Mouse (Mus musculus): Measurements from ENCODE around the gene Spata9. TPM values are rescaled to one million over a fixed set of nuclear protein-coding genes. Genes with fewer than 3 reads are reported as not detected.

Gene Spata9
- total and polyA plus RNA-seq, 3 experiments: not detected

DNA sequence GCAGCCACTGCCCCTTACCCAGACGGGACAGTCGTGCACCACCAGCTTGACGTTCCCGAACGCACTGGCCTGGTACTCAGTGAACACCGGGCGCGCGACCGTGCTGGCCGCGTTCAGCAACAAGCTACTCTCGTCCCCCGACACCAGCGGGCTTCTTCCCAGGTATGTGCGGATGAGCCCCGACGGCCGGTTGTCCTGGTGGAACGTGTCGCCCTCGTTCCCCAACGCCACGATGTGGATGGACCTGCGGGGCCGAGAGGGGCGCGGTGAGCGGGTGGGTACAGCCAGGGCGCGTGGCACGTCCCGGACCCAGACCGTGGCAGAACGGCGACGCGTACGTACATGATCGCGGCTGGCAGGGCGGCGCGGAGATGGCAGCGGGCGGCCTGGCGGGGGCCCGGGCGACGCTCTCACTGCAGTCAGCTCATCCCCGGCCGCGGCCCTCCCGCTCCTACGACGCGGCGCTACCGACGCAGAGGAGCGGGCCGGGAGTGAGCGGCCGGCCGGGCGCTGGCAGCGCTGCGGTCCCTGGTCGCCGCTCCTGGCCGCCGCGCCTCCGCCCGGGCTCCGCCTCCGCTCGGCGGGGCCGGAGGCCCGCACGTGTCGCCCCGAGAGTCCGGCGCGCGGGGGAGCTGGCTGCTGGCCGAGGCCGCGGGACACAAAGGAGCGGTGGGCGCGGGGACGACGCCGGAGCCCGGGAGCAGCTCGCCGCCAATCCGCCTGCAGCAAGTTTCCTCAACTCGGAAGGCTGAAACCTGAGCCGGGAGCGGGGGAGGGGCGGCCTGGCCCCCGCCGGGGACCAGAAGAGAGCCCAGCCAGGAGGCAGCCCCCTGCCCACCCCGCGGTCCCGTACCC is 23.5 kb upstream of the Spata9 start, which contains the start of gene Rhobtb3:
Gene Rhobtb3 (minus strand): TSS at position 737 of the 855 bp plus-strand sequence.
- TF ChIP-seq EP300 (IDR thresholded peaks at IDR 0.05; ENCODE audit: insufficient read depth, low read depth, low read length) (no peak), CTCF (IDR thresholded peaks at IDR 0.05) (no peak), POLR2A (IDR thresholded peaks at IDR 0.05; ENCODE audit: insufficient read depth, low read depth, low read length) (no peak)
- intact Hi-C loops (cut with DNase I): loop anchor here (1.0 to 5.0 kb wide), 4 partner anchors 75 to 236 kb away; partner anchors contain the start of genes Arsk, Ell2, Gpr150 and Rfesd
- no peaks in the 10 kb centered on the region for H3K27me3 ChIP-seq (ENCODE audit: control insufficient read depth, insufficient read depth, low read length)

DNA sequence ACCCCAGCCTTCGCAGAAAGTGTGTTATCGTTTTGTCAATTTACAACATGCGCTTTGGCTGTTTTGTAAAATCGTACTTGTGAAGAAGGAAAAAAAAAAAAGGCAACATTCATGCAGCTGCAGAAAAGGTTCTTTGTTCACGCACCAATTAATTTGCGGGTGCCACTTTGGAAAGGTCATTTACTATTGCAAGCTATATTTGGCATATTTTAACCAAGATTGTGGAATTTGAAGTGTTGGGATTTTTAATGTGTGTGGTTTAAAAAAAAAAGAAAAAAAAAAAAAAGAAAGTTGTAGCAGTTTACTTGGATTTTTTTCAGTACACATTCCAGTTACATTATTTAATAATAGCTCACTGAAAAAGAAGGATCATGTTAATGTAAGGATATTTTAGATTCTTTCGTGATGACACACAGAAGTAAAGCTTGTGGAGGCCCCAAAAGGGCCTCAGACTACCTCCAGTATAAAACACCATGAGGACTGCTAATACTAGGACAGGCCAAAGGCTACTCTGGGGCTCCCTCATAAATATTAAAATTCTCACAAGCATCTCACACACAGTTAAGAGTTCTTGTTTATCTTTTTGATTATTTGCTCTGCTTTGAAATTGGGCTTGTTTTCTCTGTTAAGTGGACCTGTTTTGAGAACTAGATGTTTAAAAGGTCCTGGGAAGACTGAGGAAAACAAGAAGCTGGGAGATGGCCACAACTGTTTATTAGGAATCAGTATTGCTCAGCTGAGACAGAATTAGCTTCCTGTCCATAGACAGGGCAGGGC is 22.7 kb upstream of the Spata9 start:
- peak overlapping the region; percentile 71 for H3K9ac ChIP-seq (ENCODE audit: low read depth, low read length)
- H3K4me1 ChIP-seq (ENCODE audit: control insufficient read depth, insufficient read depth, low read length): peaks cover 3% of the 10 kb centered on the region
- peaks cover 3% of the 10 kb centered on the region for H3K36me3 ChIP-seq (ENCODE audit: control insufficient read depth, insufficient read depth, low read length)
- no peak for DNase-seq
- H3K4me3 ChIP-seq: peak overlapping the region; percentile 80
- 9% methylated on average over 7 of the region's 7 CpGs for WGBS
- no peaks in the 10 kb centered on the region for H3K79me2 ChIP-seq (replicated peaks; ENCODE audit: control insufficient read depth, insufficient read depth, low read length)
- H3K27me3 ChIP-seq (ENCODE audit: control insufficient read depth, insufficient read depth, low read length): no peaks in the 10 kb centered on the region
- intact Hi-C loops (cut with DNase I): loop anchor here (5.0 kb wide), 3 partner anchors 113 to 237 kb away; partner anchors contain the start of genes Arsk, Ell2, Gpr150 and Ttc37
- H3K27ac ChIP-seq: peak overlapping the region; percentile 81
- TF ChIP-seq CTCF (IDR thresholded peaks at IDR 0.05): no peak
- TF ChIP-seq EP300 (IDR thresholded peaks at IDR 0.05; ENCODE audit: insufficient read depth, low read depth, low read length): no peak

More for the DNA sequence above, 23.5 kb upstream of the Spata9 start, which contains the start of gene Rhobtb3:
- H3K4me1 ChIP-seq (ENCODE audit: control insufficient read depth, insufficient read depth, low read length): peaks cover 3% of the 10 kb centered on the region
- H3K36me3 ChIP-seq (ENCODE audit: control insufficient read depth, insufficient read depth, low read length): peaks cover 3% of the 10 kb centered on the region
- no peaks in the 10 kb centered on the region for H3K79me2 ChIP-seq (replicated peaks; ENCODE audit: control insufficient read depth, insufficient read depth, low read length)
- H3K4me3 ChIP-seq: peak within 1 kb of the TSS; percentile 80
- peak within 1 kb of the TSS; percentile 71 for H3K9ac ChIP-seq (ENCODE audit: low read depth, low read length)
- WGBS: under 1% methylated on average over 110 of the region's 110 CpGs
- peak; percentile 85 for DNase-seq
- peak within 1 kb of the TSS; percentile 81 for H3K27ac ChIP-seq

DNA sequence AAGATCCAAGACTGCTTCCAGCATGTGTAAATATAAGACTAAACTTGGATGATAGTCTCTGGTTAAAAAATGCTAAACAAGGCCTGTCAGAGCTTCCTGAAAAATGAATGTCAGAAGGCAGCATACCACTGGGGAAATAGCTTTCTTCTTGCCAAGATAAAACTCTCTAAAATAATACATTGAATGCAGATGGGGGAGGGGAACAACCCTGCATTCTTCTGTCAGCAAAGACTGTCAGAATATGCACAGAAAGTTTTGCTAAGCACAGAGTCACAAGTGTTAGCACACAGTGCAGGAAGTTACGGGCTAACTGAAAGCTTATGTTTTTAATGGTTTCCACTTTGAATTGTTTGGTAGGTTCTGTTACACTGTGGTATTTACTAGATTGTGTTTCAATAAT is 16.7 kb upstream of the Spata9 start:
- no peak overlapping the region for H3K9ac ChIP-seq (ENCODE audit: low read depth, low read length)
- H3K27ac ChIP-seq: no peak overlapping the region
- no peak for DNase-seq
- no peak for TF ChIP-seq EP300 (IDR thresholded peaks at IDR 0.05; ENCODE audit: insufficient read depth, low read depth, low read length)
- TF ChIP-seq POLR2A (IDR thresholded peaks at IDR 0.05; ENCODE audit: insufficient read depth, low read depth, low read length): no peak
- no peak for TF ChIP-seq CTCF (IDR thresholded peaks at IDR 0.05)
- H3K36me3 ChIP-seq (ENCODE audit: control insufficient read depth, insufficient read depth, low read length): no peaks in the 10 kb centered on the region
- WGBS: 75% methylated on average over 1 of the region's 1 CpGs
- no peaks in the 10 kb centered on the region for H3K79me2 ChIP-seq (replicated peaks; ENCODE audit: control insufficient read depth, insufficient read depth, low read length)
- intact Hi-C loops (cut with DNase I): no loop called here
- H3K27me3 ChIP-seq (ENCODE audit: control insufficient read depth, insufficient read depth, low read length): no peaks in the 10 kb centered on the region
- H3K4me3 ChIP-seq: no peak overlapping the region
- H3K4me1 ChIP-seq (ENCODE audit: control insufficient read depth, insufficient read depth, low read length): no peaks in the 10 kb centered on the region

DNA sequence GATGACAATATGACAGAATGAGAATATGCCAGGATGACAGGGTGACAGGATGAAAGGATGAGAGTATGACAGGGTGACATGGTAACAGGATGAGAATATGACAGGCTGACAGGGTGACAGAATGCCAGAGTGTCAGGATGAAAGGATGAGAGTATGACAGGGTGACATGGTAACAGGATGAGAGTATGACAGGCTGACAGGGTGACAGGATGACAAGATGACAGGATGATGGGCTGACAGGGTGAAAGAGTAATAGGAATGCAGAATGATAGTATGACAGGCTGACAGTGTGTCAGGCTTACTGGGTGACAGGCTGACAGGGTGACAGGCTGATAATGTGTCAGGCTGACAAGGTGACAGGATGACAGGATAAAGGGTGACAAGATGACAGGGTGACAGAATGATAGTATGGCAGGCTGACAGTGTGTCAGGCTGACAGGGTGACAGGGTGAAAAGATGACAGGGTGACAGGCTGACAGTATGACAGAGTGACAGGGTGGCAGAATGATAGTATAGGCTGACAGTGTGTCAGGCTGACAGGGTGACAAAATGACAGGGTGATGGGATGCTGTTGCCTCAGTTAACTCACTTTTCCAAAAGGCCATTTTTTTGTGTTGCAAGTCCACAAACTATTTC is 11.5 kb upstream of the Spata9 start:
- no peak overlapping the region for H3K4me3 ChIP-seq
- intact Hi-C loops (cut with DNase I): no loop called here
- DNase-seq: no peak
- TF ChIP-seq EP300 (IDR thresholded peaks at IDR 0.05; ENCODE audit: insufficient read depth, low read depth, low read length): no peak
- no peak for TF ChIP-seq CTCF (IDR thresholded peaks at IDR 0.05)
- TF ChIP-seq POLR2A (IDR thresholded peaks at IDR 0.05; ENCODE audit: insufficient read depth, low read depth, low read length): no peak
- H3K36me3 ChIP-seq (ENCODE audit: control insufficient read depth, insufficient read depth, low read length): no peaks in the 10 kb centered on the region
- H3K4me1 ChIP-seq (ENCODE audit: control insufficient read depth, insufficient read depth, low read length): no peaks in the 10 kb centered on the region
- H3K27me3 ChIP-seq (ENCODE audit: control insufficient read depth, insufficient read depth, low read length): no peaks in the 10 kb centered on the region
- no peak overlapping the region for H3K27ac ChIP-seq
- H3K9ac ChIP-seq (ENCODE audit: low read depth, low read length): no peak overlapping the region
- H3K79me2 ChIP-seq (replicated peaks; ENCODE audit: control insufficient read depth, insufficient read depth, low read length): no peaks in the 10 kb centered on the region

DNA sequence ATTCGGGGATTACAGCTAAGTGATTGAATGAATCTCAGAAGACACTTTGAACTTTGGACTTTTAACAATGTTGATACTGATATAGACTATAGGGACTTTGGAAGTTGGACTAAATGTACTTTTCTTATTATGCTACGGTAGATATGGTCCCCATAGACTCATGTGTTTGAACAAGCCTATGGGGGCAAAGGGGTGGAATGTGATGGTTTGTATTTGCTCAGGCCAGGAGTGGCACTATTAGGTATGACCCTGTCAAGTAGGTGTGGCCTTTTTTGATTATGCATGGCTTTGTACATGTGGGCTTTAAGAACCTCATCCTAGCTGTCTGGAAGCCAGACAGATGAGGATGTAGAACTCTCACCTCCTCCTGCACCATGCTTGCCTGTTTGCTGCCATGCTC is 7.5 kb downstream of the Spata9 start:
- no peaks in the 10 kb centered on the region for H3K27me3 ChIP-seq (ENCODE audit: control insufficient read depth, insufficient read depth, low read length)
- H3K4me3 ChIP-seq: no peak overlapping the region
- no peaks in the 10 kb centered on the region for H3K79me2 ChIP-seq (replicated peaks; ENCODE audit: control insufficient read depth, insufficient read depth, low read length)
- no peaks in the 10 kb centered on the region for H3K4me1 ChIP-seq (ENCODE audit: control insufficient read depth, insufficient read depth, low read length)
- no peaks in the 10 kb centered on the region for H3K36me3 ChIP-seq (ENCODE audit: control insufficient read depth, insufficient read depth, low read length)
- no peak for DNase-seq
- WGBS: 71% methylated on average over 2 of the region's 2 CpGs
- TF ChIP-seq POLR2A (IDR thresholded peaks at IDR 0.05; ENCODE audit: insufficient read depth, low read depth, low read length) (no peak), CTCF (IDR thresholded peaks at IDR 0.05) (no peak), EP300 (IDR thresholded peaks at IDR 0.05; ENCODE audit: insufficient read depth, low read depth, low read length) (no peak)
- H3K9ac ChIP-seq (ENCODE audit: low read depth, low read length): no peak overlapping the region
- intact Hi-C loops (cut with DNase I): no loop called here
- H3K27ac ChIP-seq: no peak overlapping the region
